Mouse (Mus musculus): ENCODE measurements around the gene Lamtor3. TPM values are rescaled to one million over a fixed set of nuclear protein-coding genes. Genes with fewer than 3 reads are reported as not detected.

Lamtor3 gene
- polyA plus RNA-seq (2014; fragmentation: Illumina TruSeq; extraction: RNeasy Lipid Tissue Mini Kit (QIAGEN cat#74804); ENCODE audit: low read depth, low replicate concordance) = 21.4 TPM

DNA sequence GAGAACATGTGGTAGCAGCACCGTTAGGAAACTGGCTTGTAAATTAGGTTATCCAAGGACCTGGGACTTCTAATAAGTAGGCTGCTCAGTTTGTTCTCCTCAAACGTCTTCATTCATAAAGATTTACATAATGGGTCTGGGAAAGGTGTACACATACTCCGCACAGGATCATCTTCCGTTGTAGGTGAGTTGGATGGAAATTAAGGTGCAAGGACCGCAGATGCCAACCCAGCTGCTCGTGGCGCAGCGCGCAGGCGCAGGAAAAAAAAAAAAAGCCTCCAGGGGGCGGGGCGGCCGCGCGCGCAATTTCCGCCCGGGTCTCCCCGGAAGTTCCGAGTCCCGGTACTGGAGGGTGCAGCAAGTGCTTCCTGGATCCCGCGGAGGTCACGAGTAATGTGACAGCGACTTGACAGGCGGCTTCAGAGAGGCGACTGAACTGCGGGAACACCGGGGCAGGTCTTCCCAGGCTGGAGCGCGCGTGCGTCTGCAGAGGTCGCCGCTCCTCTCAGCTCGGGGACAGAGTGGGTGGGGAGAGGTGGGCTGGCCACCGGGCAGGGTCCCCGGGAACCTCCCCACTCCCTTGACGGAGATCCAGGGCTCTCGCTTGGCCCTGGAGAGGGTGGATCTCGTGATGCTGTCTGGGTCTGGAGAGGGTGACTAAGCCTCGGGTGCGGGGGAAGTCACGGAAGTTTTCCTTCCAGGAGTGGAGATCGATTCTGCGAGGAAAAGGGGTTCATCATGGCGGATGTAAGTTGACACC lies at the start of gene Lamtor3:
TSS of gene Lamtor3 (plus strand) at position 335 of the 760 bp plus-strand sequence.

Other genes starting within 250 kb of the Lamtor3 start
- not detected for gene Gm21962, start 247.0 kb upstream of the Lamtor3 start, polyA plus RNA-seq (2014; fragmentation: Illumina TruSeq; extraction: RNeasy Lipid Tissue Mini Kit (QIAGEN cat#74804); ENCODE audit: low read depth, low replicate concordance)
- 477 TPM for gene H2afz, start 54.0 kb upstream of the Lamtor3 start, polyA plus RNA-seq (2014; fragmentation: Illumina TruSeq; extraction: RNeasy Lipid Tissue Mini Kit (QIAGEN cat#74804); ENCODE audit: low read depth, low replicate concordance)
- gene Dnajb14, start 50.8 kb upstream of the Lamtor3 start, polyA plus RNA-seq (2014; fragmentation: Illumina TruSeq; extraction: RNeasy Lipid Tissue Mini Kit (QIAGEN cat#74804); ENCODE audit: low read depth, low replicate concordance) = 167 TPM
- gene Dapp1, start 63.0 kb downstream of the Lamtor3 start, polyA plus RNA-seq (2014; fragmentation: Illumina TruSeq; extraction: RNeasy Lipid Tissue Mini Kit (QIAGEN cat#74804); ENCODE audit: low read depth, low replicate concordance) = 41.7 TPM
- gene 1110002E22Rik, start 146.5 kb downstream of the Lamtor3 start, polyA plus RNA-seq (2014; fragmentation: Illumina TruSeq; extraction: RNeasy Lipid Tissue Mini Kit (QIAGEN cat#74804); ENCODE audit: low read depth, low replicate concordance) = not detected
- gene Gm5105, start 148.9 kb downstream of the Lamtor3 start, polyA plus RNA-seq (2014; fragmentation: Illumina TruSeq; extraction: RNeasy Lipid Tissue Mini Kit (QIAGEN cat#74804); ENCODE audit: low read depth, low replicate concordance) = not detected
- 99.5 TPM for gene Trmt10a, start 224.9 kb downstream of the Lamtor3 start, polyA plus RNA-seq (2014; fragmentation: Illumina TruSeq; extraction: RNeasy Lipid Tissue Mini Kit (QIAGEN cat#74804); ENCODE audit: low read depth, low replicate concordance)
- gene Mttp, start 226.5 kb downstream of the Lamtor3 start, polyA plus RNA-seq (2014; fragmentation: Illumina TruSeq; extraction: RNeasy Lipid Tissue Mini Kit (QIAGEN cat#74804); ENCODE audit: low read depth, low replicate concordance) = 15.8 TPM